Mouse (Mus musculus) brain, embryonic 14.5 days (tissue): Measurements from ENCODE around the gene Thrb. TPM values are rescaled to one million over a fixed set of nuclear protein-coding genes. Genes with fewer than 3 reads are reported as not detected.
"Not testable (repeated sequence)": the region's sequence is repeated elsewhere in the genome, so short reads cannot be mapped to it uniquely, and the experiment has no call there.

Experiments
- DNase-seq: peaks from one replicate; pipeline ENCODE4 v3.0.0-alpha.2; 2011; ENCODE audit warnings: low read depth
- CTCF ChIP-seq: fragments of 200-500 bp; IDR thresholded peaks from 2 replicates; pipeline ENCODE4 v1.5.1; 2012; ENCODE audit warnings: inconsistent platforms, mild to moderate bottlenecking, moderate library complexity, borderline replicate concordance; ENCODE audit not compliant: insufficient read depth, insufficient read length; ENCODE audit errors: extremely low read depth
- POLR2A ChIP-seq: fragments of 200-500 bp; IDR thresholded peaks from 2 replicates; pipeline ENCODE4 v1.6.1; 2012; ENCODE audit warnings: mild to moderate bottlenecking, inconsistent platforms, borderline replicate concordance; ENCODE audit not compliant: poor library complexity, insufficient read depth, insufficient read length, severe bottlenecking; ENCODE audit errors: extremely low read depth
- polyA plus RNA-seq: library from polyadenylated mRNA; depleted of rRNA; stranded (reverse); fragments of >200 nt; gene quantifications from 2 replicates; pipeline ENCODE4 v1.2.3, GENCODE M21; 2012

Thrb gene
- polyA plus RNA-seq, 1 experiment: 1.0 TPM

DNA sequence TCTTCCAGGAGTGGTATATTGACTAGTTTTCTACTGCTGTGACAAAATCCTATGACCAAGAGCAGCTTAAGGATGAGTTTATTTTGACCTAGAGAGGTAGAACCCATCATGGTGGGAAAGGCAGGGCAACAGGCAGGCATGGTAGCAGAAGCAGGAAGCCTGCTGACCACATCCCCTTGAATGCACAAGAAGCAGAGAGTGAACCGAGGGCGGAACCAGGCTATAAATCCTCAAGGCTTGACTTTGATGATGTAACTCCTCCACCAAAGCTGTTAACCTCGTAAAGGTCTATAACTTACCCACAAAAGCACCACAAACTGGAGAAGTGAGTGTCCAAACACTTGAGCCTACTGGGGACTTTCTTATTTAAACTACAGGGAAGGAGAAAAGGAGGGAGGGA, 251.1 kb downstream of the Thrb start:
- TF ChIP-seq CTCF (no peak), POLR2A (no peak)
- no peak for DNase-seq

DNA sequence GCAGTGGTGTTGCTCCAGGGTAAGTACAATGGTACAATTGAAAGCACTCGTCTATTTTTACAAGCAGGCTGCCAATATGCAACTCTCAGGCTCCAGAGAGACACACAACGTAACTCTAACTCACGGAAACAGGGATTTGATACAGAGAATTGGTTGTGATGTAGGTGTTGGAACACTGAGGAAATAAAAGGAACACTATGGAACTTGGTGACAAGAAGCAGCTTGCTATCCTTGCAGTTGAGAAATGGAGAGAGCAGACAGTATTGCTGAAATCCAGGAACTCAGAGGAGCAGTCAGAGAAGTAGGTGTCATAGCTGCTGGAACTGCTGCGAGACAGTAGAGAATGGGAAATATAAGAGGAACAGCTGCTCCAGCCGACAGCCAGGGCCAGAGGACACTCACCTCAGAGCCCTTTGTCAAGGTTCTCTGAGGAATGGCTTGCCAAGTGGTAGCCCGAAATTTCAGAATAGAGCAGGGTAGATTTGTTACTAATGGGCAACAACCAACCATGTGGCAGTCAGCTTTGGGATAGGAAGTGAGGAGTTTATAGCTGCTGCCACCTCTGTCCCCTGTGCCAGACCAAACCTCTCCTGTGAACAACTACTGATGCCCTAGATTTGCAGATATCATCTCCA, 252.6 kb downstream of the Thrb start:
- TF ChIP-seq POLR2A: no peak
- no peak for TF ChIP-seq CTCF

DNA sequence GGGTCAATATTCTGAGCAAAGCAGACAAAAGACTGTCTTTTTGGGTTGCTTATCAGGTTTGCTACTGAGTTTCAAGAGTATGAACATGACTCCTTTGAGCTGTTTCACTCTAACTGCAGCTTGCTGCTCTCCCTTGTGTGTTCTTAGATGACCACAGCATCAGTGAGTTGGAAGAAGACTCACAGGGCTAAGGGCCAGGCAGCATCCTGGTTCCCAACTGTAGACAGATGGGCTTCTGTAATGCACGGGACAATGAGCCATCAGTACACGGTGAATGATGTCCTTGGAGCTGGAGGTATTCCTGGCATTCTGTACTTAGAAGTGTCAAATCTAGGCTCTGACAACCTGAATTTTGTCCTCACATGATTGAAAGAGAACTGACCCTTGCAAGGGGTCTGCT, 255.5 kb downstream of the Thrb start:
- DNase-seq: no peak
- no peak for TF ChIP-seq POLR2A
- no peak for TF ChIP-seq CTCF

More for the DNA sequence above, 252.6 kb downstream of the Thrb start:
- DNase-seq: no peak

DNA sequence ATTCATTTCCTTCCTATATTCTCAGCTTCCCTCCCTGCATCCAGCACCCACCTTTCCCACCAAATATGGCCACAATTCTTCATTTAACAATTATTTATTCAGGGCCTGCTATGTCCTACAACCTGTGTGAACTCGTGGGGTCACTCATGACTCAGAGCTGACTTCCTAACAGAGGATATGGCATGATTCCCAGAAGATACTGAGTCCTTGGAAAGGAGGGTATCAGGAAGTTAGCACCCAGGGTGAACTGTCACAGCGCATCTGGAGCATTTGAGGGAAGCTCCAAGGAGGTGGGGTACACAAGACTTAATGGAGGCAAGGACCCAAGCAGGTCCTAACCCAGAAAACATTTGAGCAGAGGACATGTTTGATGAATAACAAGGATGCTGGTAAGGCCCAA, 256.6 kb downstream of the Thrb start:
- TF ChIP-seq POLR2A: no peak
- TF ChIP-seq CTCF: no peak
- DNase-seq: no peak

DNA sequence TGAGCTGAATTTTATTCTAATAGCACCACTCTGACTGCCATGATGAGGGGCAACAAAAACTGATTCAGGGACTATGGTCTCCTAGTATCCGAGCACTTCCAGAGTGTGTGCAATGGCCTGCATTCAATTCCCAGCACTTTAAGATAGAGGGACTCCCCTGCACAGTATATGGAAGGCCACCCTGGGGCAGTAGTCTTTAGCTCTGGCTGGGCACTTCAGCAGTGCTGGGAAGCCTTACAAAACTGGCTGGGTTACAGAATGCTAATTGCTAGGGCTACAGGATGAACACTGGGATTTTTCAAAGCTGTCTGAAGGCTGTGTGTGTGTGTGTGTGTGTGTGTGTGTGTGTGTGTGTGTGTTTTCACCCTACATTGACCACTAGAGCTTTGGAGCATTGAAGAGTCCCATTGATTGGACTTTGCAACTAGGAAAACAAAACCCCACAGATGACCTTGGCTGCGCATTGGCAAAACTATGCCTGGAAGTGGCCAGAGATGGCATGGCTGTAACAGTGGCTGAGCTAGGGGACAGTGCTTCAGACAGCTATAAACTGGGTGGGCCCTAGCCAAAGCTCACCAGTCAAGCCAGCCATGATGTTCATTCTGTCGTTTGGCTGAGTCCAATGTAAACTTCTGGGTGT, 257.2 kb downstream of the Thrb start:
- peak; percentile 18 for DNase-seq
- TF ChIP-seq POLR2A: no peak
- TF ChIP-seq CTCF: no peak

DNA sequence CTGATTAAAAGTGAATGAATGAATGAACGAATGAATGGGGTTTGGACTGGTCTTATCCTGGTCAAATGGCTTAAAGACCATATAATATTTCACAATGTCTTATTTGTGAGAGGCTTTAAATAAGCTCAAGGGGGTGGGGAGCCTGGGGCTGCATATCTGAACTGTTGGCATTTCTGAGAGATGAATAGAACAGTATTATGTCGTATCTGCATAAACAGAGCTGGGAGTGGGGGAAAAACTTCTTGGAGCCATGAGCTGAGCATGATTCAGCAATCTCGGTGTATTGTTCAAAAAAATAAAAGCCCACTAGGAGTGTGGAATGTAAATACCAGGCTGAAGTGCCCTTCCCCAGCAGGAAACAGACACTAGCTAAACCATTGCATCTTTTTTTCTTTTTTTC, 257.8 kb downstream of the Thrb start:
- DNase-seq: peak; percentile 61
- no peak for TF ChIP-seq CTCF
- no peak for TF ChIP-seq POLR2A

DNA sequence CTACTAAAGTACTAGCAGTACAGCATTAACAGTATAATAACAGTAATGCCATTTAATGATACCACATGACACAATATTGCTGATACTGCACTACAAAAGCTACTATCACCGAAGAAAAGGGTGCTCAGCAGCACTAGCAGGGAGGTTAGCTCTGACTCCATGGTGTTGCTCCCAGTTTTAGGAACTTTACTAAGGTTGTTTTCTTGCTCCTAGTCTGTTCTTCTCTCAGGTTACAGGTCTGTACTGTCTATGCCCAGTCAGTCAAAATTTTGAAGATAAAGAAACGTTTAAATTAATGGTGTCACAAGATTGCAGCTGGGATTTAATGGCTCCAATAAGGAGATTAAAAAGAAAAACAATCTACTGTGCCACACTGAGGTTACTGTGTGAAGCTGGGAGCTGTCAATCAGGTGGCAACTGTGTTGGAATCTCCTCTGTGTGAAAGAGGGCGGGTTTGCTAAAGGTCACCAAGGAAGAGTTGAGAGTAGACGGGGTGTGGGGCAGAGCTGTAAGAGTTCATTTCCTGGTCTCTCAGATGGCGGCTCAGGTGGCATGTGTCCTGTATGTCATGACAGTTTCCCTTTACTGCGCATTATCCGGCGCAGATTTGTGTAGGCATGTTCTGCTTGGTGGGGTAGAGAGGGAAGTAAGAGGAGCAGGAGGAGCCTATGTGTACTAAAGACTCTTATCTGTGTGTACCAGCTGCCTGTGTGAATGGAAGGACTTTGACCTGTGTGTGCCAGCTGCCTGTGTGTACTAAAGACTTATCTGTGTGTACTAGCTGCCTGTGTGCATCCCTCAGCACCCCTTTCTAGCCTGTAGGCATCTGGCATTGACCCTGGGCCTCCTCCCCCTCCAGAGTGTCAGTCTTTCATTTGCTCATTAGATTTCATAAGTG, 263.0 kb downstream of the Thrb start:
- DNase-seq: no peak
- no peak for TF ChIP-seq POLR2A
- no peak for TF ChIP-seq CTCF

DNA sequence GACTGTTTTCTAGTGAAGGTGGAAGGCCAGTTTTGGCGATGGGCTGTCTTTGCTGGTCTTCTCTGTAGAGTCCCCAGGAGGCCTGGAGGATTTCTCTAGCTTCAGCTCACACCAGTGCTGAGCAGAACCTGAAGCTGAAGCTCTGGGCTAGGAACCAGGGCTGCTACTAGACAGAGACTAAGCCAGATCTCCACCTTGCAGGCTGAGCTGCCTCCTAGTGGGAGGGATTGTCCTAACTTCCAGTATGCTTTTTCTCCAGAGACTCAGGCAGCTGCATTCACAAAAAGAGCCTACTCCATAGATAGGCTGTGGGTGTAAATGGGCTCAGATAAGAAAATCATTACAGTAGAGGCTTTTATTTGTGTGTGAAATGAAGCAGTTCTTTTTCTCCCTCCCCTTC, 267.4 kb downstream of the Thrb start:
- TF ChIP-seq POLR2A (no peak), CTCF (peak; percentile 40; the same call in 1 of the 2 replicates)
- DNase-seq: peak; percentile 51

DNA sequence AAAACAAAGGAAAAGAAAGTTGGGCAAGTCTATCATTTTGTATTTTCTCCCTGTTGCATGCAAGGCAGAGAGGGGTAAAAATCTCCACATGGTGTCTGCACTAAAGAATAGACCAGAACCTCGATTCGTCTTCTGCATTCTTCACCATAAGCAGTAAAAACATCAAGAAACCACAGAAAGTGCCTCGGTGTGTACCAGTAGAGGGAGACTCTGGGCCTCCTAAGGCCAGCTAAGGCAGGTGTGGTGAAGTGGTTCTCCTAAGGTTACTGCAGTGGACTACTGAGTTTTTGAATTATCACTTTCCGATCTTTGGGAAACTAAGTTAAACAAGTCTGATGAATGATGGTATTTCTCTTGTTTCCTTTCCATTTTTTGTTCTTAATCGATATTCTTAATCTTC, 269.5 kb downstream of the Thrb start:
- TF ChIP-seq CTCF (peak; percentile 24; the same call in 1 of the 2 replicates), POLR2A (no peak)

DNA sequence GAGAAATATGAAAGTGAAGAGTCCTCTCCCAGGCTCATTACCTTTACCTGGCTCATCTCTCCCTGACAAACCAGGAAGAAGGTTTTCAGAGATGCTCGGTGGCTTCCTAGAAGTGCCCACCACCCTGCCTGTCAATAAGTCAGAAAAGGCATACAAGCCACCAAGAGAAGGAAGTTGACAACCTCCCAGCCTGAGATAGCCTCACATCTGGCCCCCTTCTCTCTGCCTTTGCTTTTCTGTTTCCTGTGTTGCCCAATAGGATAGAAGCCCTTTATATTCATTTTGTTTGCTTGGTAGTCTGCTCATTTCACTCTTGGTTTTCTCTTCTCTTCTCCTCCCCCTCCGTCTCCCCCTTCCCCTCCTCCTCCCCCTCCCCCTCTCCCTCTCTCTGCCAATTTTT, 273.4 kb downstream of the Thrb start:
- no peak for TF ChIP-seq POLR2A
- TF ChIP-seq CTCF: no peak
- no peak for DNase-seq

More for the DNA sequence above, 269.5 kb downstream of the Thrb start:
- DNase-seq: no peak

DNA sequence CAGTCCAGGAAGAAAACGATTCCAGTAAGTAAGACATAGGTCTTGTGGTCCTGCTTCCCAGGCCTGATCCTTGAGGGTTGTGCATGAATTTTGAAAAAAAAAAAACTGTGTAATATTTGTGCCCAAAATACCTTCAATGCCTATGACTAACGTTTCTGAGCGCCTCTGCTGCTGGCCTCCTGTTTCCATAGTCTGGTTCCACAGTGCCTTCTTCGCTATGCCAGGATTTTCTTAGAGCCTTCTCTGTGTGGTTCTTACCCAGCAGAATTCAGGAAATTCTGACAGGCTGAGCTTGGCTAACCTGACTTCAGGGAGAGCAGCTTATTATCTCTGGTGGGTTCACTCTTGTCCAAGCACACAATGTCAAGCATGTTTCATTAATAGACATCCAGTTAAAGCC, 274.7 kb downstream of the Thrb start:
- not testable (repeated sequence) for DNase-seq
